Mouse (Mus musculus): ENCODE data around the gene Cdk5r2. TPM values are rescaled to one million over a fixed set of nuclear protein-coding genes. Genes with fewer than 3 reads are reported as not detected.

Cdk5r2 gene
- polyA plus RNA-seq, 1 experiment from 2014 or later, result 0.12 TPM

DNA sequence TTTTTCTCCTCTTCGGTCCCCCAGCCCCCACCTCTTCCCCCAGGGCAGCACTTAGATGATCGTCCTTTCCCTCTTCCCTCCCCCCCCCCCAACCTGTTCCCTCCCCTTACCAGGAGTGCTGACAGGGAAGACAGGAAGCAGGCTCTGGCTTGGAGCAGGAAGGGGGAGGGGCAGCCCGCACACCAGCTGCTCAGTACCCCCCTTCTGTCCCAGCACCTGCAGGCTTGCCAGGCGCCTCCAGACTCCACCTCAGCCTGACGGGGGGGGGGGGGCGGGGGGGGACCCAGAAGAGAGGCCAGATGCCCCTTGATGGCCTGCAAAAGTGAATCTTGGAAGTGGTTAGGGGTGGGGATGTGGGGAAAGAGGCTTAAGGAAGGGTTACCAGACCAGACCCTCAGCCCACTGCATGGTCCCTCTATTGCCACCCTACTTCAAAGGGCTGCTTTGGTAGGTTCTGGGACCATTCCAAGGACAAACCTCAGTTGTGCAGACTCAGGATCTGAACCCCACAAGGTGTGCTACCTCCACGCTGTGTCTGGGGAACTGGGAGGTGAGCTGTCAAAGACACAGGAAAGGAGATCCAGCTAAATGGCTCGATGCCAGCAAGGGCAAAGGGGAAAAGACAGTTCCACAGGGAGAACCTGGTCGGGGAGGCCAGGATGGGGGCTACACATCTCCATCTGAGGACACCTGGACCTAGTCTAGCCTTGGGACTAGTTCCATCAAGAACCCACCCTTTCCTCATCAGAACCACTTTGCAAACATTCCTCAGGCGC is 44.1 kb downstream of the Cdk5r2 start:
- Histone ChIP-seq H3K9me3 (ENCODE audit: control insufficient read depth, low read length) (no peaks in the 10 kb centered on the region), H3K4me3 (ENCODE audit: low read depth, low read length) (no peak overlapping the region), H3K27me3 (ENCODE audit: control insufficient read depth, insufficient read depth, low read length) (no peaks in the 10 kb centered on the region; the same call in 1 of the 2 replicates), H3K9ac (ENCODE audit: low read length) (no peak overlapping the region), H3K4me2 (replicated peaks; ENCODE audit: low read depth) (no peak overlapping the region), H3K4me1 (replicated peaks; ENCODE audit: control insufficient read depth, insufficient read depth) (no peaks in the 10 kb centered on the region; the same call in 1 of the 2 replicates), H3K36me3 (ENCODE audit: control insufficient read depth, insufficient read depth, low read length) (no peaks in the 10 kb centered on the region), H3K27ac (replicated peaks) (no peak overlapping the region)
- 8% methylated on average over 7 of the region's 10 CpGs for WGBS
- ATAC-seq (ENCODE audit: low FRiP score, low TSS enrichment), result no peak
- DNase-seq (ENCODE audit: low spot score), result no peak
- TF ChIP-seq EP300 (optimal IDR thresholded peaks at IDR 0.05) (no peak), CTCF (IDR thresholded peaks at IDR 0.05; ENCODE audit: low read depth) (no peak)

- Histone ChIP-seq H3K36me3 (ENCODE audit: control insufficient read depth, insufficient read depth, low read length) (no peaks in the 10 kb centered on the region), H3K9me3 (ENCODE audit: control insufficient read depth, low read length) (no peaks in the 10 kb centered on the region), H3K9ac (ENCODE audit: low read length) (peak overlapping the region; percentile 35), H3K4me3 (ENCODE audit: low read depth, low read length) (peak overlapping the region; percentile 30), H3K27ac (replicated peaks) (peak overlapping the region; percentile 81), H3K4me2 (replicated peaks; ENCODE audit: low read depth) (peak overlapping the region; percentile 58), H3K27me3 (ENCODE audit: control insufficient read depth, insufficient read depth, low read length) (no peaks in the 10 kb centered on the region; the same call in 1 of the 2 replicates), H3K4me1 (replicated peaks; ENCODE audit: control insufficient read depth, insufficient read depth) (no peaks in the 10 kb centered on the region; the same call in 1 of the 2 replicates)
- TF ChIP-seq EP300 (optimal IDR thresholded peaks at IDR 0.05) (no peak), CTCF (IDR thresholded peaks at IDR 0.05; ENCODE audit: low read depth) (no peak)
- ATAC-seq (ENCODE audit: low FRiP score, low TSS enrichment) (peak; percentile 91), DNase-seq (ENCODE audit: low spot score) (peak; percentile 96)
- under 1% methylated on average over 31 of the region's 66 CpGs for WGBS
Measured at GRCm38 (mm10) chr1:74900341-74901285, 45.9 kb downstream of the Cdk5r2 start.

DNA sequence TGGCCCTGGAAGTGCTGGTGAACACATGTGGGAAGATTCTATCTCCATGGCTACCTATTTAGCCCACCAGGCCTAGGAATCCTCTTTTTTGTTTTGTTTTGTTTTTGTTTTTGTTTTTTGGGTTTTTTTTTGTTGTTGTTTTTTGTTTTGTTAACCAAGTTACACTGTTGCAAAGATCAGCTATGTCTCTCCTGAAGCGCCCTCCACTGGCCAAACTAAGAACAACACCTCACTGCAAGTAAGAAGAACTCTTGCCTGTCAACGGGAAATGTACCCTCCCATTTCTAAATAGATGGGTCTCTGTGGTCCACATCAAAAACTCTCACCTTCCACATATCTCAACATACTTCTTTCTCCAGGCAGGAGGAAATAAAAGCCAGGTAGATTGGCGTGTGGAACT is 47.0 kb downstream of the Cdk5r2 start:
- DNase-seq (ENCODE audit: low spot score), result peak; percentile 79
- H3K27ac ChIP-seq (replicated peaks), result no peak overlapping the region

GRCm38 (mm10) chr1:74902191-74902590 is 47.5 kb downstream of the Cdk5r2 start:
- DNase-seq (ENCODE audit: low spot score) (peak; percentile 59), ATAC-seq (ENCODE audit: low FRiP score, low TSS enrichment) (peak; percentile 45; the same call in 1 of the 2 replicates)
- Histone ChIP-seq H3K4me3 (ENCODE audit: low read depth, low read length) (no peak overlapping the region), H3K9ac (ENCODE audit: low read length) (no peak overlapping the region), H3K4me1 (replicated peaks; ENCODE audit: control insufficient read depth, insufficient read depth) (no peaks in the 10 kb centered on the region; the same call in 1 of the 2 replicates), H3K4me2 (replicated peaks; ENCODE audit: low read depth) (no peak overlapping the region), H3K27ac (replicated peaks) (no peak overlapping the region), H3K9me3 (ENCODE audit: control insufficient read depth, low read length) (no peaks in the 10 kb centered on the region), H3K27me3 (ENCODE audit: control insufficient read depth, insufficient read depth, low read length) (no peaks in the 10 kb centered on the region; the same call in 1 of the 2 replicates), H3K36me3 (ENCODE audit: control insufficient read depth, insufficient read depth, low read length) (no peaks in the 10 kb centered on the region)
- TF ChIP-seq EP300 (optimal IDR thresholded peaks at IDR 0.05), result no peak
- TF ChIP-seq CTCF (IDR thresholded peaks at IDR 0.05; ENCODE audit: low read depth), result no peak
- whole genome bisulfite sequencing, result 12% methylated on average over 6 of the region's 6 CpGs

More for the DNA sequence above, 47.0 kb downstream of the Cdk5r2 start:
- 12% methylated on average over 3 of the region's 3 CpGs for WGBS
- H3K27me3 ChIP-seq (ENCODE audit: control insufficient read depth, insufficient read depth, low read length), result no peaks in the 10 kb centered on the region; the same call in 1 of the 2 replicates
- no peak overlapping the region for H3K9ac ChIP-seq (ENCODE audit: low read length)
- no peak for ATAC-seq (ENCODE audit: low FRiP score, low TSS enrichment)
- no peaks in the 10 kb centered on the region for H3K9me3 ChIP-seq (ENCODE audit: control insufficient read depth, low read length)
- no peaks in the 10 kb centered on the region for H3K36me3 ChIP-seq (ENCODE audit: control insufficient read depth, insufficient read depth, low read length)
- peak; percentile 67 for TF ChIP-seq CTCF (IDR thresholded peaks at IDR 0.05; ENCODE audit: low read depth)
- TF ChIP-seq EP300 (optimal IDR thresholded peaks at IDR 0.05), result no peak
- H3K4me3 ChIP-seq (ENCODE audit: low read depth, low read length), result no peak overlapping the region
- H3K4me1 ChIP-seq (replicated peaks; ENCODE audit: control insufficient read depth, insufficient read depth), result no peaks in the 10 kb centered on the region; the same call in 1 of the 2 replicates
- H3K4me2 ChIP-seq (replicated peaks; ENCODE audit: low read depth), result no peak overlapping the region

MicroRNA genes within 50 kb of the gene (microRNA counts, 519-probe panel; counts per million panel counts)
- 5,286 counts per million, percentile 60 among the panel's probes with 10 or more counts for microRNA mmu-miR-375

Small RNA genes lying within 50 kb of the gene (microRNA-seq; reads per million reads assigned to microRNA genes)
- gene Mir375, result 11,024 reads per million, percentile 94 among the genes with 10 or more reads in this experiment

Other genes starting within 250 kb of the Cdk5r2 start
- 1.8 and 2.5 TPM in 2 replicates for gene Ttll4, start 193.2 kb upstream of the Cdk5r2 start, polyA plus RNA-seq (2015; fragmentation: Nextera tagmentation; extraction: Ambion mirVana)
- 8.8 and 11.3 TPM in 2 replicates for gene Cyp27a1, start 141.4 kb upstream of the Cdk5r2 start, polyA plus RNA-seq (2015; fragmentation: Nextera tagmentation; extraction: Ambion mirVana)
- 0.25 and 0.29 TPM in 2 replicates for gene Prkag3, start 105.7 kb upstream of the Cdk5r2 start, polyA plus RNA-seq (2015; fragmentation: Nextera tagmentation; extraction: Ambion mirVana)
- 3.6 and 4.8 TPM in 2 replicates for gene Wnt6, start 83.0 kb upstream of the Cdk5r2 start, polyA plus RNA-seq (2015; fragmentation: Nextera tagmentation; extraction: Ambion mirVana)
- 8.7 and 10.6 TPM in 2 replicates for gene Wnt10a, start 63.4 kb upstream of the Cdk5r2 start, polyA plus RNA-seq (2015; fragmentation: Nextera tagmentation; extraction: Ambion mirVana)
- 0.22 and 0.31 TPM in 2 replicates for gene Fev, start 30.5 kb downstream of the Cdk5r2 start, polyA plus RNA-seq (2015; fragmentation: Nextera tagmentation; extraction: Ambion mirVana)
- gene Cryba2, start 38.2 kb downstream of the Cdk5r2 start, polyA plus RNA-seq (2015; fragmentation: Nextera tagmentation; extraction: Ambion mirVana), result 0.50 and 0.93 TPM in 2 replicates
- 0.04 TPM in 1 of 2 replicates, not detected in the other for gene Cfap65, start 80.7 kb downstream of the Cdk5r2 start, polyA plus RNA-seq (2015; fragmentation: Nextera tagmentation; extraction: Ambion mirVana)
- gene Ihh, start 96.7 kb downstream of the Cdk5r2 start, polyA plus RNA-seq (2015; fragmentation: Nextera tagmentation; extraction: Ambion mirVana), result 25.1 and 25.8 TPM in 2 replicates